Mouse (Mus musculus) thymus, adult 2 months (tissue): ENCODE measurements at regions not wholly inside any gene's neighbourhood (a gene's known extent, or its start where the extent isn't known, plus 50 kb on each side); places are given as distances from the start of the nearest gene placed in this dataset.

ENCODE experiments used
- CTCF ChIP-seq: fragments of 200-500 bp; IDR thresholded peaks from 2 replicates; pipeline ENCODE4 v1.5.1; 2012; ENCODE audit warnings: mild to moderate bottlenecking, control low read depth, low read length, moderate library complexity, borderline replicate concordance; ENCODE audit not compliant: control insufficient read depth, poor library complexity, insufficient read depth; ENCODE audit errors: extremely low read depth
- POLR2A ChIP-seq: fragments of 200-500 bp; IDR thresholded peaks from 2 replicates; pipeline ENCODE4 v1.6.1; 2012; ENCODE audit warnings: mild to moderate bottlenecking, low read length, control low read depth, moderate library complexity; ENCODE audit not compliant: control insufficient read depth, poor library complexity, insufficient read depth; ENCODE audit errors: extremely low read depth

GRCm38 (mm10) chr6:5633036-5633708 is 92.3 kb upstream of the Dync1i1 start:
- TF ChIP-seq CTCF = no peak
- no peak for TF ChIP-seq POLR2A
